Mouse (Mus musculus) limb, embryonic 14.5 days (tissue): ENCODE results near the gene Wfikkn2. TPM values are rescaled to one million over a fixed set of nuclear protein-coding genes. Genes with fewer than 3 reads are reported as not detected.

ENCODE experiments used
- ATAC-seq: fragments of 200-750 bp; cut with Nextera tagmentation; 2 replicates; pipeline ENCODE4 v1.8.0; 2017; ENCODE audit warnings: low read depth, moderate number of reproducible peaks, moderate TSS enrichment; ENCODE audit not compliant: low FRiP score
- DNase-seq: peaks from one replicate; pipeline ENCODE4 v3.0.0-alpha.2; 2015; ENCODE audit warnings: low spot score
- H3K27ac ChIP-seq: fragments of 300-500 bp; sonication (generic); replicated peaks from 2 replicates; pipeline ENCODE4 v1.5.1; 2014; ENCODE audit warnings: low read depth, mild to moderate bottlenecking, low read length, moderate library complexity, mixed read lengths
- H3K27me3 ChIP-seq: fragments of 300-500 bp; sonication (generic); 2 replicates; pipeline ENCODE4 v1.6.1; 2014; ENCODE audit warnings: low read length, mixed read lengths; ENCODE audit not compliant: control insufficient read depth, insufficient read depth
- H3K36me3 ChIP-seq: fragments of 300-500 bp; sonication (generic); 2 replicates; pipeline ENCODE4 v1.6.1; 2014; ENCODE audit warnings: mild to moderate bottlenecking, low read length, moderate library complexity, mixed read lengths; ENCODE audit not compliant: control insufficient read depth, insufficient read depth
- H3K4me1 ChIP-seq: fragments of 300-500 bp; sonication (generic); 2 replicates; pipeline ENCODE4 v1.6.1; 2014; ENCODE audit warnings: antibody characterized with exemption, low read length, mixed read lengths; ENCODE audit not compliant: control insufficient read depth, insufficient read depth
- H3K4me2 ChIP-seq: fragments of 300-500 bp; sonication (generic); replicated peaks from 2 replicates; pipeline ENCODE4 v1.6.1; 2014; ENCODE audit warnings: low read depth, mild to moderate bottlenecking, low read length, moderate library complexity; ENCODE audit not compliant: severe bottlenecking
- H3K4me3 ChIP-seq: fragments of 300-500 bp; sonication (generic); replicated peaks from 2 replicates; pipeline ENCODE4 v1.5.1; 2014; ENCODE audit warnings: low read length
- H3K9ac ChIP-seq: fragments of 300-500 bp; sonication (generic); 2 replicates; pipeline ENCODE4 v1.6.1; 2014; ENCODE audit warnings: mild to moderate bottlenecking, low read depth, low read length, moderate library complexity; ENCODE audit not compliant: severe bottlenecking
- H3K9me3 ChIP-seq: fragments of 300-500 bp; sonication (generic); 2 replicates; pipeline ENCODE4 v1.6.1; 2016; ENCODE audit warnings: low read length; ENCODE audit not compliant: control insufficient read depth
- POLR2A ChIP-seq: fragments of 200-500 bp; IDR thresholded peaks from 2 replicates; pipeline ENCODE4 v1.8.0; 2012; ENCODE audit warnings: inconsistent platforms, mild to moderate bottlenecking, moderate library complexity, borderline replicate concordance; ENCODE audit not compliant: insufficient read depth, insufficient read length; ENCODE audit errors: extremely low read depth
- WGBS: fragments of 180-500 bp; shearing (Covaris S2); extraction: QIAGEN DNeasy Blood & Tissue Kit; methylation state at CpG from one replicate; pipeline ENCODE4 v1.1.7; 2014; 5-methylcytosine and 5-hydroxymethylcytosine counted together
- polyA plus RNA-seq, 2 experiments: library from polyadenylated mRNA; depleted of rRNA in 1 of 2; stranded (reverse) in 1 of 2; unstranded in 1 of 2; fragments of >200 nt; fragmentation: Nextera tagmentation in 1 of 2; extraction: Ambion mirVana in 1 of 2; gene quantifications; 2 replicates each; pipeline versions ENCODE4 v1.2.1 to v1.2.3; 2012 to 2014

Gene Wfikkn2
- polyA plus RNA-seq, 2 experiments, result 9.7 to 19.9 TPM

GRCm38 (mm10) chr11:94229207-94229960 is 16.4 kb downstream of the Wfikkn2 start:
- H3K4me2 ChIP-seq, result no peak overlapping the region
- no peak overlapping the region for H3K27ac ChIP-seq
- ATAC-seq (no peak), DNase-seq (no peak)
- TF ChIP-seq POLR2A, result no peak
- H3K4me1 ChIP-seq, result peaks cover 12% of the 10 kb centered on the region
- 87% methylated on average over 5 of the region's 5 CpGs for WGBS
- H3K27me3 ChIP-seq, result no peaks in the 10 kb centered on the region
- H3K9ac ChIP-seq, result no peak overlapping the region
- no peaks in the 10 kb centered on the region for H3K9me3 ChIP-seq
- H3K4me3 ChIP-seq, result no peak overlapping the region
- H3K36me3 ChIP-seq, result no peaks in the 10 kb centered on the region

- 41% methylated on average over 9 of the region's 9 CpGs for WGBS
- no peak for ATAC-seq
- H3K4me3 ChIP-seq, result no peak overlapping the region
Observed at GRCm38 (mm10) chr11:94228416-94228815, 17.4 kb downstream of the Wfikkn2 start.

GRCm38 (mm10) chr11:94225985-94226384 is 19.8 kb downstream of the Wfikkn2 start:
- 37% methylated on average over 7 of the region's 7 CpGs for WGBS
- H3K27me3 ChIP-seq, result no peaks in the 10 kb centered on the region
- H3K36me3 ChIP-seq, result no peaks in the 10 kb centered on the region
- H3K27ac ChIP-seq, result no peak overlapping the region
- peaks cover 12% of the 10 kb centered on the region for H3K4me1 ChIP-seq
- ATAC-seq (0 out of 2 replicates have a peak, but pooled peaks have one; percentile 23), DNase-seq (peak; percentile 54)
- H3K9me3 ChIP-seq, result no peaks in the 10 kb centered on the region
- no peak overlapping the region for H3K9ac ChIP-seq
- no peak for TF ChIP-seq POLR2A
- no peak overlapping the region for H3K4me3 ChIP-seq
- H3K4me2 ChIP-seq, result no peak overlapping the region

More at GRCm38 (mm10) chr11:94228416-94228815, 17.4 kb downstream of the Wfikkn2 start:
- no peak for DNase-seq
- Histone ChIP-seq H3K9me3 (no peaks in the 10 kb centered on the region), H3K27ac (no peak overlapping the region), H3K9ac (no peak overlapping the region; the same call in 1 of the 2 replicates), H3K4me1 (peaks cover 12% of the 10 kb centered on the region), H3K27me3 (no peaks in the 10 kb centered on the region), H3K36me3 (no peaks in the 10 kb centered on the region), H3K4me2 (no peak overlapping the region)
- TF ChIP-seq POLR2A, result no peak

GRCm38 (mm10) chr11:94223531-94223930 is 22.3 kb downstream of the Wfikkn2 start:
- Histone ChIP-seq H3K27ac (no peak overlapping the region), H3K36me3 (no peaks in the 10 kb centered on the region), H3K9me3 (no peaks in the 10 kb centered on the region), H3K4me2 (no peak overlapping the region), H3K27me3 (no peaks in the 10 kb centered on the region), H3K4me3 (no peak overlapping the region), H3K4me1 (peaks cover 10% of the 10 kb centered on the region), H3K9ac (no peak overlapping the region)
- DNase-seq (no peak), ATAC-seq (no peak)
- TF ChIP-seq POLR2A, result no peak
- 73% methylated on average over 9 of the region's 9 CpGs for WGBS

GRCm38 (mm10) chr11:94221257-94221656 is 24.5 kb downstream of the Wfikkn2 start:
- Histone ChIP-seq H3K4me1 (0 out of 2 replicates have a peak, but pooled peaks cover 2% of the 10 kb centered on the region), H3K9me3 (no peaks in the 10 kb centered on the region), H3K4me2 (no peak overlapping the region), H3K4me3 (no peak overlapping the region), H3K9ac (no peak overlapping the region), H3K36me3 (no peaks in the 10 kb centered on the region), H3K27me3 (no peaks in the 10 kb centered on the region), H3K27ac (no peak overlapping the region)
- DNase-seq, result no peak
- WGBS, result 91% methylated on average over 7 of the region's 7 CpGs
- no peak for ATAC-seq
- TF ChIP-seq POLR2A, result no peak
